Mouse (Mus musculus) CH12.LX (cell line): ENCODE measurements around the gene Ap2a2. TPM values are rescaled to one million over a fixed set of nuclear protein-coding genes. Genes with fewer than 3 reads are reported as not detected.
A peak's percentile ranks its signal among the peaks of the same experiment; 100 is the strongest.

Experiments
- DNase-seq: peaks from one replicate; pipeline ENCODE4 v3.0.0-alpha.2; 2013; ENCODE audit errors: extremely low read depth
- H3K27ac ChIP-seq: 2 replicates; pipeline ENCODE4 v1.5.1; 2012; ENCODE audit warnings: low read depth, mild to moderate bottlenecking, control low read depth, moderate library complexity; ENCODE audit not compliant: insufficient read depth
- H3K27me3 ChIP-seq: replicated peaks from 2 replicates; pipeline ENCODE3; 2012; ENCODE audit warnings: inconsistent platforms
- H3K36me3 ChIP-seq, 2 experiments: replicated peaks in 1 of 2; 2 replicates each; pipeline versions ENCODE3 to v1.6.1; 2012; ENCODE audit warnings: inconsistent platforms in 1 of 2, low read length in 1 of 2, mild to moderate bottlenecking in 1 of 2, mixed read lengths in 1 of 2, moderate library complexity in 1 of 2; ENCODE audit not compliant: control insufficient read depth in 1 of 2, insufficient read depth in 1 of 2
- H3K4me1 ChIP-seq, 2 experiments: 2 replicates each; pipeline ENCODE4 v1.6.1; 2012; ENCODE audit warnings: inconsistent platforms in 1 of 2, moderate library complexity in 1 of 2; ENCODE audit not compliant: insufficient read depth in 2 of 2, control insufficient read depth in 1 of 2
- H3K4me2 ChIP-seq: 2 replicates; pipeline ENCODE4 v1.6.1; 2012; ENCODE audit warnings: low read depth, mild to moderate bottlenecking, control low read depth; ENCODE audit not compliant: poor library complexity, insufficient read depth, severe bottlenecking
- H3K4me3 ChIP-seq, 3 experiments: fragments of 150-350 bp in 1 of 3; sonication (generic) in 1 of 3; replicated peaks in 1 of 3; 2 replicates each; pipeline versions ENCODE3 to v1.5.1; 2011 to 2012; ENCODE audit warnings: low read depth in 2 of 3, low read length in 2 of 3, mild to moderate bottlenecking in 2 of 3, moderate library complexity in 2 of 3, control low read depth in 1 of 3, improper control_type of control experiment in 1 of 3, inconsistent platforms in 1 of 3, mixed read lengths in 1 of 3; ENCODE audit not compliant: poor library complexity in 1 of 3
- H3K79me2 ChIP-seq: replicated peaks from 2 replicates; pipeline ENCODE4 v1.6.1; 2012; ENCODE audit warnings: mild to moderate bottlenecking, moderate library complexity; ENCODE audit not compliant: control insufficient read depth, poor library complexity, insufficient read depth, severe bottlenecking; ENCODE audit errors: extremely low read depth
- H3K9ac ChIP-seq: 2 replicates; pipeline ENCODE4 v1.6.1; 2012; ENCODE audit warnings: low read depth, mild to moderate bottlenecking, control low read depth, moderate library complexity; ENCODE audit not compliant: insufficient read depth
- H3K9me3 ChIP-seq: replicated peaks from 2 replicates; pipeline ENCODE3; 2012; ENCODE audit warnings: low read length, inconsistent platforms, mixed read lengths
- CHD1 ChIP-seq: IDR thresholded peaks from 2 replicates; pipeline ENCODE4 v1.6.1; 2012; ENCODE audit warnings: low read depth, low read length, improper control_type of control experiment, inconsistent platforms
- CHD2 ChIP-seq: IDR thresholded peaks from 2 replicates; pipeline ENCODE4 v1.6.1; 2011; ENCODE audit warnings: low read length, improper control_type of control experiment
- E2F4 ChIP-seq: IDR thresholded peaks from 2 replicates; pipeline ENCODE4 v1.6.1; 2011; ENCODE audit warnings: low read depth, low read length, improper control_type of control experiment; ENCODE audit not compliant: insufficient replicate concordance
- EP300 ChIP-seq: IDR thresholded peaks from 2 replicates; pipeline ENCODE4 v1.6.1; 2011; ENCODE audit warnings: low read length, improper control_type of control experiment
- ETS1 ChIP-seq: conservative IDR thresholded peaks from 2 replicates; pipeline ENCODE4 v1.6.1; 2012; ENCODE audit warnings: low read depth, mild to moderate bottlenecking, inconsistent platforms, low read length, improper control_type of control experiment, moderate library complexity
- IRF4 ChIP-seq: IDR thresholded peaks from 2 replicates; pipeline ENCODE4 v1.6.1; 2014; ENCODE audit warnings: low read depth, mild to moderate bottlenecking, inconsistent platforms, low read length, improper control_type of control experiment
- KAT2A ChIP-seq: IDR thresholded peaks from 2 replicates; pipeline ENCODE4 v1.6.1; 2012; ENCODE audit warnings: low read length, improper control_type of control experiment, inconsistent platforms; ENCODE audit not compliant: insufficient replicate concordance
- MAX ChIP-seq: IDR thresholded peaks from 2 replicates; pipeline ENCODE4 v1.6.1; 2011; ENCODE audit warnings: low read length, improper control_type of control experiment
- MAZ ChIP-seq: IDR thresholded peaks from 2 replicates; pipeline ENCODE4 v1.6.1; 2012; ENCODE audit warnings: low read depth, mild to moderate bottlenecking, inconsistent platforms, low read length, improper control_type of control experiment, moderate library complexity
- MEF2A ChIP-seq: IDR thresholded peaks from 2 replicates; pipeline ENCODE4 v1.6.1; 2014; ENCODE audit warnings: low read depth, mild to moderate bottlenecking, inconsistent platforms, low read length, improper control_type of control experiment, borderline replicate concordance
- MXI1 ChIP-seq: IDR thresholded peaks from 2 replicates; pipeline ENCODE4 v1.6.1; 2011; ENCODE audit warnings: mild to moderate bottlenecking, low read depth, low read length, improper control_type of control experiment
- MYC ChIP-seq: IDR thresholded peaks from 2 replicates; pipeline ENCODE4 v1.6.1; 2011; ENCODE audit warnings: low read depth, mild to moderate bottlenecking, improper control_type of control experiment, low read length
- RAD21 ChIP-seq: IDR thresholded peaks from 2 replicates; pipeline ENCODE4 v1.6.1; 2011; ENCODE audit warnings: low read depth, mild to moderate bottlenecking, low read length, improper control_type of control experiment, moderate library complexity
- RCOR1 ChIP-seq: conservative IDR thresholded peaks from 2 replicates; pipeline ENCODE4 v1.6.1; 2012; ENCODE audit warnings: low read depth, mild to moderate bottlenecking, inconsistent platforms, low read length, improper control_type of control experiment
- SIN3A ChIP-seq: IDR thresholded peaks from 2 replicates; pipeline ENCODE4 v1.6.1; 2012; ENCODE audit warnings: low read length, improper control_type of control experiment, inconsistent platforms
- SMC3 ChIP-seq: IDR thresholded peaks from 2 replicates; pipeline ENCODE4 v1.6.1; 2011; ENCODE audit warnings: low read depth, low read length, improper control_type of control experiment
- TCF12 ChIP-seq: IDR thresholded peaks from 2 replicates; pipeline ENCODE4 v1.6.1; 2014; ENCODE audit warnings: low read depth, mild to moderate bottlenecking, inconsistent platforms, low read length, improper control_type of control experiment
- UBTF ChIP-seq: IDR thresholded peaks from 2 replicates; pipeline ENCODE4 v1.6.1; 2012; ENCODE audit warnings: low read depth, mild to moderate bottlenecking, inconsistent platforms, low read length, improper control_type of control experiment, moderate library complexity
- ZKSCAN1 ChIP-seq: IDR thresholded peaks from 2 replicates; pipeline ENCODE4 v1.6.1; 2012; ENCODE audit warnings: low read depth, inconsistent platforms, low read length, improper control_type of control experiment, borderline replicate concordance
- ZMIZ1 ChIP-seq: IDR thresholded peaks from 2 replicates; pipeline ENCODE4 v1.6.1; 2012; ENCODE audit warnings: low read depth, mild to moderate bottlenecking, inconsistent platforms, low read length, improper control_type of control experiment
- dilution Hi-C: fragments of 300-500 bp; cut with MboI; formaldehyde crosslinking; loops from 2 replicates; pipeline ENCODE4 v1.14.3; 2020; ENCODE audit warnings: low sequenced_read_pairs; ENCODE audit not compliant: extremely low pct_unique_long_range_greater_than_20kb, extremely low pct_ligation_motif_present
- in situ Hi-C: fragments of 300-500 bp; cut with MboI; formaldehyde crosslinking; loops from 3 replicates; pipeline ENCODE4 v1.14.3; 2019; ENCODE audit warnings: low sequenced_read_pairs, low pct_ligation_motif_present, low pct_unique_long_range_greater_than_20kb, mixed read lengths
- polyA plus RNA-seq: library from polyadenylated mRNA; unstranded; fragments of >175 nt; gene quantifications from 2 replicates; pipeline ENCODE4 v1.2.1, GENCODE M21; 2012; ENCODE audit warnings: low read depth; ENCODE audit not compliant: insufficient read length
- total RNA-seq, 2 experiments: library from RNA; depleted of rRNA; stranded (reverse); fragments of 300-350 nt in 1 of 2; fragments of >200 nt in 1 of 2; gene quantifications; 2 replicates each; pipeline ENCODE4 v1.2.3; 2012 to 2014

The Ap2a2 gene
- total and polyA plus RNA-seq, 3 experiments = 30.0 to 50.7 (median 43.1) TPM

GRCm38 (mm10) chr7:141577801-141578200 lies 15.8 kb downstream of the Ap2a2 start:
- DNase-seq = no peak
- TF ChIP-seq CHD1 (no peak), SMC3 (no peak), RCOR1 (no peak), EP300 (no peak), MAZ (no peak), MYC (no peak), E2F4 (no peak), TCF12 (no peak), SIN3A (no peak), CHD2 (no peak), MAX (no peak), ZMIZ1 (no peak), UBTF (no peak), RAD21 (no peak), MEF2A (no peak), ZKSCAN1 (no peak), KAT2A (no peak)
- in situ Hi-C loops (no loop called here), dilution Hi-C loops (no loop called here)
- Histone ChIP-seq H3K27me3 (no peaks in the 10 kb centered on the region), H3K4me1 (peaks cover 10 to 65% of the 10 kb centered on the region in 2 experiments), H3K79me2 (peaks cover 12% of the 10 kb centered on the region; the same call in 1 of the 2 replicates), H3K4me3 (no peak overlapping the region), H3K9ac (no peak overlapping the region), H3K9me3 (no peaks in the 10 kb centered on the region), H3K36me3 (peaks cover 0 to 33% of the 10 kb centered on the region in 2 experiments), H3K27ac (no peak overlapping the region), H3K4me2 (no peak overlapping the region)

- no peak for DNase-seq
- H3K4me3 ChIP-seq = peak overlapping the region in 1 of 3 experiments; percentile 30
- H3K4me1 ChIP-seq = peaks cover 8 to 62% of the 10 kb centered on the region in 2 experiments
- in situ Hi-C loops = no loop called here
- no peak overlapping the region for H3K27ac ChIP-seq
- dilution Hi-C loops = no loop called here
- no peaks in the 10 kb centered on the region for H3K9me3 ChIP-seq
- peaks cover 0 to 31% of the 10 kb centered on the region in 2 experiments for H3K36me3 ChIP-seq
- H3K79me2 ChIP-seq = peaks cover 12% of the 10 kb centered on the region; the same call in 1 of the 2 replicates
- H3K4me2 ChIP-seq = peak overlapping the region; percentile 71
- no peaks in the 10 kb centered on the region for H3K27me3 ChIP-seq
- H3K9ac ChIP-seq = no peak overlapping the region
- TF ChIP-seq MXI1 = no peak
- TF ChIP-seq RAD21 = no peak
- TF ChIP-seq CHD1 = no peak
- TF ChIP-seq ETS1 = no peak
- no peak for TF ChIP-seq IRF4
Observed at GRCm38 (mm10) chr7:141578511-141578910, 16.5 kb downstream of the Ap2a2 start.
